Mouse (Mus musculus) stomach, embryonic 16.5 days (tissue): Measurements from ENCODE around the gene Poc5. TPM values are rescaled to one million over a fixed set of nuclear protein-coding genes. Genes with fewer than 3 reads are reported as not detected.
A peak's percentile ranks its signal among the peaks of the same experiment; 100 is the strongest.

ENCODE experiments used
- ATAC-seq: fragments of 200-750 bp; cut with Nextera tagmentation; 2 replicates; pipeline ENCODE4 v1.8.0; 2017; ENCODE audit warnings: moderate number of reproducible peaks, moderate TSS enrichment; ENCODE audit not compliant: insufficient read depth, low FRiP score
- H3K27ac ChIP-seq: fragments of 300-500 bp; sonication (generic); 2 replicates; pipeline ENCODE4 v1.5.1; 2014; ENCODE audit warnings: low read length
- H3K27me3 ChIP-seq: fragments of 300-500 bp; sonication (generic); 2 replicates; pipeline ENCODE4 v1.6.1; 2014; ENCODE audit warnings: low read length, control low read depth, mixed read lengths; ENCODE audit not compliant: control insufficient read depth, insufficient read depth
- H3K36me3 ChIP-seq: fragments of 300-500 bp; sonication (generic); 2 replicates; pipeline ENCODE4 v1.6.1; 2014; ENCODE audit warnings: low read length; ENCODE audit not compliant: control insufficient read depth, insufficient read depth
- H3K4me1 ChIP-seq: fragments of 300-500 bp; sonication (generic); 2 replicates; pipeline ENCODE4 v1.6.1; 2014; ENCODE audit warnings: low read length, control low read depth, mixed read lengths; ENCODE audit not compliant: control insufficient read depth, insufficient read depth
- H3K4me2 ChIP-seq: fragments of 300-500 bp; sonication (generic); 2 replicates; pipeline ENCODE4 v1.6.1; 2014; ENCODE audit warnings: low read depth, low read length, mixed read lengths
- H3K4me3 ChIP-seq: fragments of 300-500 bp; sonication (generic); replicated peaks from 2 replicates; pipeline ENCODE4 v1.5.1; 2014; ENCODE audit warnings: mild to moderate bottlenecking, low read length
- H3K9ac ChIP-seq: fragments of 300-500 bp; sonication (generic); 2 replicates; pipeline ENCODE4 v1.6.1; 2014; ENCODE audit warnings: low read length
- H3K9me3 ChIP-seq: fragments of 300-500 bp; sonication (generic); replicated peaks from 2 replicates; pipeline ENCODE4 v1.6.1; 2016; ENCODE audit warnings: low read length, control low read depth; ENCODE audit not compliant: control insufficient read depth
- WGBS: fragments of 180-500 bp; shearing (Covaris S2); extraction: QIAGEN DNeasy Blood & Tissue Kit; methylation state at CpG from one replicate; pipeline ENCODE4 v1.1.7; 2014; 5-methylcytosine and 5-hydroxymethylcytosine counted together
- polyA plus RNA-seq: library from polyadenylated mRNA; unstranded; fragments of >200 nt; fragmentation: Nextera tagmentation; extraction: Ambion mirVana; gene quantifications from 2 replicates; pipeline ENCODE4 v1.2.1, GENCODE M21; 2015

Poc5 gene
- polyA plus RNA-seq, 1 experiment from 2014 or later: 12.6 TPM

- H3K9me3 ChIP-seq: 0 out of 2 replicates have a peak, but pooled peaks cover 4% of the 10 kb centered on the region
- H3K4me1 ChIP-seq: peaks cover 34% of the 10 kb centered on the region
- H3K27me3 ChIP-seq: no peaks in the 10 kb centered on the region
- no peak overlapping the region for H3K9ac ChIP-seq
- H3K4me3 ChIP-seq: no peak overlapping the region
- H3K4me2 ChIP-seq: 0 out of 2 replicates have a peak overlapping the region, but pooled peaks have one; percentile 13
- no peak overlapping the region for H3K27ac ChIP-seq
- no peak for ATAC-seq
- 42% methylated on average over 10 of the region's 13 CpGs for WGBS
- H3K36me3 ChIP-seq: no peaks in the 10 kb centered on the region
Measured at GRCm38 (mm10) chr13:96435793-96436192, 47.7 kb downstream of the Poc5 start.

- no peaks in the 10 kb centered on the region for H3K36me3 ChIP-seq
- 0 out of 2 replicates have a peak, but pooled peaks cover 4% of the 10 kb centered on the region for H3K9me3 ChIP-seq
- H3K4me2 ChIP-seq: no peak overlapping the region
- H3K9ac ChIP-seq: no peak overlapping the region
- no peaks in the 10 kb centered on the region for H3K27me3 ChIP-seq
- WGBS: 70% methylated on average over 1 of the region's 1 CpGs
- ATAC-seq: no peak
- peaks cover 32% of the 10 kb centered on the region for H3K4me1 ChIP-seq
- no peak overlapping the region for H3K4me3 ChIP-seq
- no peak overlapping the region for H3K27ac ChIP-seq
Measured at GRCm38 (mm10) chr13:96436921-96437320, 48.8 kb downstream of the Poc5 start.

GRCm38 (mm10) chr13:96440436-96440835 is 52.3 kb downstream of the Poc5 start:
- Histone ChIP-seq H3K36me3 (no peaks in the 10 kb centered on the region), H3K4me1 (0 out of 2 replicates have a peak, but pooled peaks cover 5% of the 10 kb centered on the region), H3K4me2 (no peak overlapping the region), H3K9ac (no peak overlapping the region), H3K9me3 (0 out of 2 replicates have a peak, but pooled peaks cover 4% of the 10 kb centered on the region), H3K27me3 (no peaks in the 10 kb centered on the region), H3K4me3 (no peak overlapping the region), H3K27ac (no peak overlapping the region)
- ATAC-seq: no peak
- WGBS: 92% methylated on average over 4 of the region's 4 CpGs

GRCm38 (mm10) chr13:96450205-96450856 is 62.2 kb downstream of the Poc5 start:
- Histone ChIP-seq H3K4me2 (no peak overlapping the region), H3K9me3 (no peaks in the 10 kb centered on the region), H3K27ac (peak overlapping the region; percentile 69), H3K4me3 (no peak overlapping the region), H3K9ac (no peak overlapping the region), H3K4me1 (peaks cover 3% of the 10 kb centered on the region; the same call in 1 of the 2 replicates), H3K36me3 (no peaks in the 10 kb centered on the region), H3K27me3 (no peaks in the 10 kb centered on the region)
- peak; percentile 61 for ATAC-seq
- 66% methylated on average over 11 of the region's 11 CpGs for WGBS

GRCm38 (mm10) chr13:96450869-96451268 is 62.8 kb downstream of the Poc5 start:
- Histone ChIP-seq H3K9me3 (no peaks in the 10 kb centered on the region), H3K4me2 (no peak overlapping the region), H3K27ac (no peak overlapping the region; the same call in 1 of the 2 replicates), H3K27me3 (no peaks in the 10 kb centered on the region), H3K9ac (no peak overlapping the region), H3K4me3 (no peak overlapping the region), H3K4me1 (peaks cover 3% of the 10 kb centered on the region; the same call in 1 of the 2 replicates), H3K36me3 (no peaks in the 10 kb centered on the region)
- ATAC-seq: peak; percentile 72; the same call in 1 of the 2 replicates
- WGBS: 63% methylated on average over 7 of the region's 7 CpGs

GRCm38 (mm10) chr13:96451386-96452140 is 63.5 kb downstream of the Poc5 start:
- peak; percentile 4; the same call in 1 of the 2 replicates for ATAC-seq
- Histone ChIP-seq H3K4me1 (peaks cover 3% of the 10 kb centered on the region; the same call in 1 of the 2 replicates), H3K27me3 (no peaks in the 10 kb centered on the region), H3K9ac (no peak overlapping the region), H3K36me3 (no peaks in the 10 kb centered on the region), H3K4me2 (no peak overlapping the region), H3K9me3 (no peaks in the 10 kb centered on the region), H3K4me3 (no peak overlapping the region), H3K27ac (peak overlapping the region; percentile 71)
- WGBS: 70% methylated on average over 11 of the region's 11 CpGs

- no peak overlapping the region for H3K4me2 ChIP-seq
- WGBS: 88% methylated on average over 3 of the region's 3 CpGs
- no peak for ATAC-seq
- H3K27me3 ChIP-seq: no peaks in the 10 kb centered on the region
- no peaks in the 10 kb centered on the region for H3K36me3 ChIP-seq
- H3K9ac ChIP-seq: no peak overlapping the region
- no peaks in the 10 kb centered on the region for H3K9me3 ChIP-seq
- H3K27ac ChIP-seq: peak overlapping the region; percentile 61; the same call in 1 of the 2 replicates
- peaks cover 7% of the 10 kb centered on the region; the same call in 1 of the 2 replicates for H3K4me1 ChIP-seq
- no peak overlapping the region for H3K4me3 ChIP-seq
Measured at GRCm38 (mm10) chr13:96452621-96453020, 64.5 kb downstream of the Poc5 start.

- no peaks in the 10 kb centered on the region for H3K9me3 ChIP-seq
Measured at GRCm38 (mm10) chr13:96454288-96454687, 66.2 kb downstream of the Poc5 start.

GRCm38 (mm10) chr13:96457566-96457965 is 69.5 kb downstream of the Poc5 start:
- Histone ChIP-seq H3K4me2 (no peak overlapping the region), H3K4me1 (peaks cover 11% of the 10 kb centered on the region), H3K4me3 (no peak overlapping the region), H3K27ac (no peak overlapping the region), H3K9ac (no peak overlapping the region), H3K36me3 (no peaks in the 10 kb centered on the region), H3K27me3 (no peaks in the 10 kb centered on the region), H3K9me3 (no peaks in the 10 kb centered on the region)
- no peak for ATAC-seq
- WGBS: 81% methylated on average over 5 of the region's 5 CpGs

More at GRCm38 (mm10) chr13:96454288-96454687, 66.2 kb downstream of the Poc5 start:
- Histone ChIP-seq H3K4me3 (no peak overlapping the region), H3K27ac (no peak overlapping the region), H3K9ac (no peak overlapping the region), H3K4me1 (peaks cover 11% of the 10 kb centered on the region; the same call in 1 of the 2 replicates), H3K27me3 (no peaks in the 10 kb centered on the region), H3K36me3 (no peaks in the 10 kb centered on the region), H3K4me2 (no peak overlapping the region)
- ATAC-seq: peak; percentile 68; the same call in 1 of the 2 replicates
- 77% methylated on average over 3 of the region's 3 CpGs for WGBS
